Mouse (Mus musculus): ENCODE results near the gene Ifi27.
"Not testable (repeated sequence)": the region's sequence is repeated elsewhere in the genome, so short reads cannot be mapped to it uniquely, and the experiment has no call there.

The Ifi27 gene

GRCm38 (mm10) chr12:103456727-103457126 is 22.7 kb downstream of the Ifi27 start:
- DNase-seq (ENCODE audit: low spot score): not testable (repeated sequence)

GRCm38 (mm10) chr12:103457140-103457539 is 23.1 kb downstream of the Ifi27 start, which contains the start of gene Ifi27l2b:
Ifi27l2b (minus strand) TSS chr12:103457223.
- no peak for DNase-seq (ENCODE audit: low spot score)

GRCm38 (mm10) chr12:103474481-103474880 is 40.5 kb downstream of the Ifi27 start:
- no peak for DNase-seq (ENCODE audit: low spot score)

- DNase-seq (ENCODE audit: low spot score): no peak
Measured at GRCm38 (mm10) chr12:103476779-103477389, 42.9 kb downstream of the Ifi27 start.

GRCm38 (mm10) chr12:103477461-103478015 is 43.5 kb downstream of the Ifi27 start:
- DNase-seq (ENCODE audit: low spot score): no peak

GRCm38 (mm10) chr12:103481671-103482070 is 47.7 kb downstream of the Ifi27 start:
- no peak for DNase-seq (ENCODE audit: low spot score)

- DNase-seq (ENCODE audit: low spot score): no peak
Measured at GRCm38 (mm10) chr12:103482781-103483180, 48.8 kb downstream of the Ifi27 start.

GRCm38 (mm10) chr12:103484200-103484972 is 50.4 kb downstream of the Ifi27 start:
- DNase-seq (ENCODE audit: low spot score): not testable (repeated sequence)

GRCm38 (mm10) chr12:103486726-103487125 is 52.7 kb downstream of the Ifi27 start:
- no peak for DNase-seq (ENCODE audit: low spot score)

GRCm38 (mm10) chr12:103487276-103487675 is 53.3 kb downstream of the Ifi27 start:
- DNase-seq (ENCODE audit: low spot score): no peak

- DNase-seq (ENCODE audit: low spot score): no peak
Measured at GRCm38 (mm10) chr12:103487750-103488149, 53.7 kb downstream of the Ifi27 start.

All from embryo, embryonic 10 days (tissue).